Mouse (Mus musculus): Measurements from ENCODE around the gene Ift81. TPM values are rescaled to one million over a fixed set of nuclear protein-coding genes. Genes with fewer than 3 reads are reported as not detected.

The Ift81 gene
- polyA plus RNA-seq, 2 experiments = 0.93 to 2.2 TPM

GRCm38 (mm10) chr5:122501101-122502076 lies 112.9 kb downstream of the Ift81 start:
- Histone ChIP-seq H3K4me3 (ENCODE audit: insufficient read depth in 1 of 2, low read depth in 2 of 2, low read length in 2 of 2) (peak overlapping the region; percentile 71 to 81), H3K4me1 (replicated peaks; ENCODE audit: control insufficient read depth in 2 of 2, insufficient read depth in 2 of 2, low read length in 1 of 2) (peaks cover 8 to 10% of the 10 kb centered on the region in 2 experiments), H3K9ac (replicated peaks) (peak overlapping the region; percentile 83), H3K36me3 (replicated peaks; ENCODE audit: control insufficient read depth, insufficient read depth, low read depth) (peaks cover 9% of the 10 kb centered on the region), H3K27ac (peak overlapping the region; percentile 70), H3K27me3 (ENCODE audit: control insufficient read depth, insufficient read depth, low read length) (no peaks in the 10 kb centered on the region; the same call in 1 of the 2 replicates), H3K4me2 (ENCODE audit: low read depth) (peak overlapping the region; percentile 97), H3K9me3 (ENCODE audit: control insufficient read depth, low read length) (peaks cover 1% of the 10 kb centered on the region)
- TF ChIP-seq CTCF (IDR thresholded peaks at IDR 0.05; ENCODE audit: low read depth) (no peak), EP300 (IDR thresholded peaks at IDR 0.05; ENCODE audit: low read depth) (no peak)
- ATAC-seq (ENCODE audit: insufficient read depth) (peak; percentile 34), DNase-seq (ENCODE audit: low read depth in 3 of 3, low spot score in 3 of 3) (peak; percentile 27 to 44 (median 33))
- WGBS (ENCODE audit: insufficient replicate concordance) = under 1% methylated on average over 106 of the region's 113 CpGs

GRCm38 (mm10) chr5:122500563-122500962 lies 113.8 kb downstream of the Ift81 start:
- Histone ChIP-seq H3K36me3 (replicated peaks; ENCODE audit: control insufficient read depth, insufficient read depth, low read depth) (peaks cover 16% of the 10 kb centered on the region), H3K4me1 (replicated peaks; ENCODE audit: control insufficient read depth in 2 of 2, insufficient read depth in 2 of 2, low read length in 1 of 2) (peaks cover 8 to 10% of the 10 kb centered on the region in 2 experiments), H3K27ac (peak overlapping the region; percentile 70), H3K27me3 (ENCODE audit: control insufficient read depth, insufficient read depth, low read length) (no peaks in the 10 kb centered on the region; the same call in 1 of the 2 replicates), H3K9ac (replicated peaks) (peak overlapping the region; percentile 83), H3K9me3 (ENCODE audit: control insufficient read depth, low read length) (no peaks in the 10 kb centered on the region), H3K4me2 (ENCODE audit: low read depth) (peak overlapping the region; percentile 97), H3K4me3 (ENCODE audit: insufficient read depth in 1 of 2, low read depth in 2 of 2, low read length in 2 of 2) (peak overlapping the region; percentile 71 to 81)
- ATAC-seq (ENCODE audit: insufficient read depth) (no peak), DNase-seq (ENCODE audit: low read depth in 3 of 3, low spot score in 3 of 3) (no peak)
- whole genome bisulfite sequencing (ENCODE audit: insufficient replicate concordance) = 19% methylated on average over 5 of the region's 5 CpGs
- TF ChIP-seq CTCF (IDR thresholded peaks at IDR 0.05; ENCODE audit: low read depth) (no peak), EP300 (IDR thresholded peaks at IDR 0.05; ENCODE audit: low read depth) (no peak)

Other genes with a start within 250 kb of the Ift81 start
- gene Gpn3, start 242.6 kb downstream of the Ift81 start, polyA plus RNA-seq (2012; rRNA removed) = 27.6 and 40.8 TPM in 2 replicates
- 60.5 and 63.9 TPM in 2 replicates for gene Gpn3, start 242.6 kb downstream of the Ift81 start, polyA plus RNA-seq (2014; fragmentation: Nextera tagmentation; extraction: Ambion mirVana)
- 14.1 and 18.1 TPM in 2 replicates for gene Fam216a, start 242.2 kb downstream of the Ift81 start, polyA plus RNA-seq (2012; rRNA removed)
- 17.1 and 23.0 TPM in 2 replicates for gene Fam216a, start 242.2 kb downstream of the Ift81 start, polyA plus RNA-seq (2014; fragmentation: Nextera tagmentation; extraction: Ambion mirVana)
- 146 and 180 TPM in 2 replicates for gene Arpc3, start 222.6 kb downstream of the Ift81 start, polyA plus RNA-seq (2012; rRNA removed)
- 36.3 and 38.5 TPM in 2 replicates for gene Arpc3, start 222.6 kb downstream of the Ift81 start, polyA plus RNA-seq (2014; fragmentation: Nextera tagmentation; extraction: Ambion mirVana)
- 9.5 and 13.2 TPM in 2 replicates for gene Anapc7, start 192.8 kb downstream of the Ift81 start, polyA plus RNA-seq (2012; rRNA removed)
- 9.0 TPM in 2 replicates for gene Anapc7, start 192.8 kb downstream of the Ift81 start, polyA plus RNA-seq (2014; fragmentation: Nextera tagmentation; extraction: Ambion mirVana)
- gene Atp2a2, start 112.3 kb downstream of the Ift81 start, polyA plus RNA-seq (2012; rRNA removed) = 18.9 and 25.9 TPM in 2 replicates
- gene Atp2a2, start 112.3 kb downstream of the Ift81 start, polyA plus RNA-seq (2014; fragmentation: Nextera tagmentation; extraction: Ambion mirVana) = 12.8 and 13.1 TPM in 2 replicates
- 0.83 and 1.7 TPM in 2 replicates for gene P2rx7, start 29.4 kb upstream of the Ift81 start, polyA plus RNA-seq (2012; rRNA removed)
- gene P2rx7, start 29.4 kb upstream of the Ift81 start, polyA plus RNA-seq (2014; fragmentation: Nextera tagmentation; extraction: Ambion mirVana) = 0.83 and 0.99 TPM in 2 replicates
- gene P2rx4, start 93.0 kb upstream of the Ift81 start, polyA plus RNA-seq (2012; rRNA removed) = 10.3 and 12.2 TPM in 2 replicates
- 19.9 and 20.7 TPM in 2 replicates for gene P2rx4, start 93.0 kb upstream of the Ift81 start, polyA plus RNA-seq (2014; fragmentation: Nextera tagmentation; extraction: Ambion mirVana)
- gene Camkk2, start 164.9 kb upstream of the Ift81 start, polyA plus RNA-seq (2012; rRNA removed) = 5.3 and 5.9 TPM in 2 replicates
- 6.3 and 8.3 TPM in 2 replicates for gene Camkk2, start 164.9 kb upstream of the Ift81 start, polyA plus RNA-seq (2014; fragmentation: Nextera tagmentation; extraction: Ambion mirVana)
- 135 and 156 TPM in 2 replicates for gene Anapc5, start 206.8 kb upstream of the Ift81 start, polyA plus RNA-seq (2012; rRNA removed)
- 219 and 229 TPM in 2 replicates for gene Anapc5, start 206.8 kb upstream of the Ift81 start, polyA plus RNA-seq (2014; fragmentation: Nextera tagmentation; extraction: Ambion mirVana)
- 5.4 and 6.6 TPM in 2 replicates for gene Rnf34, start 235.5 kb upstream of the Ift81 start, polyA plus RNA-seq (2012; rRNA removed)
- 12.2 and 13.2 TPM in 2 replicates for gene Rnf34, start 235.5 kb upstream of the Ift81 start, polyA plus RNA-seq (2014; fragmentation: Nextera tagmentation; extraction: Ambion mirVana)